Mouse (Mus musculus) liver, embryonic 16.5 days (tissue): Measurements from ENCODE around the gene Stk11. TPM values are rescaled to one million over a fixed set of nuclear protein-coding genes. Genes with fewer than 3 reads are reported as not detected.

Experiments used
- ATAC-seq: fragments of 200-750 bp; cut with Nextera tagmentation; 2 replicates; pipeline ENCODE4 v1.8.0; 2017; ENCODE audit warnings: low read depth, mild to moderate bottlenecking, moderate number of reproducible peaks, moderate library complexity
- H3K27ac ChIP-seq: fragments of 300-500 bp; sonication (generic); 2 replicates; pipeline ENCODE4 v1.5.1; 2014; ENCODE audit warnings: mild to moderate bottlenecking, low read length
- H3K27me3 ChIP-seq: fragments of 300-500 bp; sonication (generic); 2 replicates; pipeline ENCODE4 v1.6.1; 2014; ENCODE audit warnings: low read depth, low read length, mixed read lengths; ENCODE audit not compliant: control insufficient read depth, insufficient read depth
- H3K36me3 ChIP-seq: fragments of 300-500 bp; sonication (generic); 2 replicates; pipeline ENCODE4 v1.6.1; 2014; ENCODE audit warnings: mild to moderate bottlenecking; ENCODE audit not compliant: control insufficient read depth, insufficient read depth
- H3K4me1 ChIP-seq: fragments of 300-500 bp; sonication (generic); 2 replicates; pipeline ENCODE4 v1.6.1; 2014; ENCODE audit warnings: low read depth, low read length, mixed read lengths; ENCODE audit not compliant: control insufficient read depth
- H3K4me2 ChIP-seq: fragments of 300-500 bp; sonication (generic); 2 replicates; pipeline ENCODE4 v1.6.1; 2014; ENCODE audit warnings: low read depth, low read length, mixed read lengths
- H3K4me3 ChIP-seq: fragments of 300-500 bp; sonication (generic); 2 replicates; pipeline ENCODE4 v1.5.1; 2014; ENCODE audit warnings: low read depth, mild to moderate bottlenecking, low read length
- H3K9ac ChIP-seq: fragments of 300-500 bp; sonication (generic); 2 replicates; pipeline ENCODE4 v1.6.1; 2014; ENCODE audit warnings: low read depth, low read length
- H3K9me3 ChIP-seq: fragments of 300-500 bp; sonication (generic); replicated peaks from 2 replicates; pipeline ENCODE4 v1.6.1; 2016; ENCODE audit warnings: low read length; ENCODE audit not compliant: control insufficient read depth
- WGBS: fragments of 180-500 bp; shearing (Covaris S2); extraction: QIAGEN DNeasy Blood & Tissue Kit; methylation state at CpG from one replicate; pipeline ENCODE4 v1.1.7; 2014; ENCODE audit not compliant: insufficient replicate concordance; 5-methylcytosine and 5-hydroxymethylcytosine counted together
- polyA plus RNA-seq: library from polyadenylated mRNA; unstranded; fragments of >200 nt; fragmentation: Nextera tagmentation; extraction: Ambion mirVana; gene quantifications from 2 replicates; pipeline ENCODE4 v1.2.1, GENCODE M21; 2015

Stk11 gene
- polyA plus RNA-seq, 1 experiment from 2014 or later, result 14.4 TPM

DNA sequence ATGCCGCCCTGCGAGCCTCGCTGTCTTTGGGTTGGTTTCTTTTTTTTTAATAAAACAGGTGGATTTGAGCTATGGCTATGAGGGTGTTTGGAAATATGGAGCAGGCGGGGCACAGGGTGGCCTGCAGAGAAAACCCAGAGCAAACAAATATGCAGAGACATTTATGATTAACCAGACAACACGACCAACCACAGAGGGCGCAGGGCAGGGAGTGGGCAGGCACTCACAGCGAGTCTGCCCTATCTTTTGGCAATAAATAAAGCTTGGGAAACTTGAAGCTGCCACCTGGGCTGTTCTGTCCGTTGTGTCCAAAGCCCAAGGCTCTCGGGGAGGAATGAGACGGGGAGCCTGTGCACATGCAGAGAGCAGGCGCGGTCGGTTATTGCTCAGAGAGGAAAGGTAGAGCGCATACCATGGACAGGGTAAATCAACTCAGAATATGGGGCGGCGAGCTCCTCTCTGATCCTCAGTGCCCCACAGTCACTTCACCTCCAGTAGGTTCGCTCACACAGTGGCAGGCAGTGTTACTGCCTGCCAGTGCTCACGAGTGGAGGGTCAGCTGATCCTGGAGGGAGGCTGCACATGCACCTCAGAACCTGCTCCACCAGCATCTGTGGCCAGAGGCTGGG, 14.9 kb downstream of the Stk11 start:
- peaks cover 28% of the 10 kb centered on the region for H3K4me1 ChIP-seq

GRCm38 (mm10) chr10:80131316-80131951, 15.8 kb downstream of the Stk11 start:
- no peaks in the 10 kb centered on the region for H3K9me3 ChIP-seq
- no peak for ATAC-seq
- H3K27ac ChIP-seq, result no peak overlapping the region
- 33% methylated on average over 55 of the region's 55 CpGs for WGBS
- no peak overlapping the region for H3K9ac ChIP-seq
- peaks cover 19% of the 10 kb centered on the region for H3K4me1 ChIP-seq
- H3K36me3 ChIP-seq, result peaks cover 46% of the 10 kb centered on the region
- H3K4me3 ChIP-seq, result no peak overlapping the region
- H3K27me3 ChIP-seq, result peaks cover 15% of the 10 kb centered on the region
- H3K4me2 ChIP-seq, result 0 out of 2 replicates have a peak overlapping the region, but pooled peaks have one; percentile 13

More for the DNA sequence above, 14.9 kb downstream of the Stk11 start:
- Histone ChIP-seq H3K36me3 (peaks cover 55% of the 10 kb centered on the region), H3K27me3 (peaks cover 5% of the 10 kb centered on the region), H3K9me3 (no peaks in the 10 kb centered on the region), H3K27ac (peak overlapping the region; percentile 50; the same call in 1 of the 2 replicates), H3K4me3 (no peak overlapping the region), H3K4me2 (no peak overlapping the region), H3K9ac (no peak overlapping the region)
- 78% methylated on average over 18 of the region's 18 CpGs for WGBS
- peak; percentile 38 for ATAC-seq

- WGBS, result 59% methylated on average over 27 of the region's 27 CpGs
Observed at GRCm38 (mm10) chr10:80131952-80132350, 16.3 kb downstream of the Stk11 start.

DNA sequence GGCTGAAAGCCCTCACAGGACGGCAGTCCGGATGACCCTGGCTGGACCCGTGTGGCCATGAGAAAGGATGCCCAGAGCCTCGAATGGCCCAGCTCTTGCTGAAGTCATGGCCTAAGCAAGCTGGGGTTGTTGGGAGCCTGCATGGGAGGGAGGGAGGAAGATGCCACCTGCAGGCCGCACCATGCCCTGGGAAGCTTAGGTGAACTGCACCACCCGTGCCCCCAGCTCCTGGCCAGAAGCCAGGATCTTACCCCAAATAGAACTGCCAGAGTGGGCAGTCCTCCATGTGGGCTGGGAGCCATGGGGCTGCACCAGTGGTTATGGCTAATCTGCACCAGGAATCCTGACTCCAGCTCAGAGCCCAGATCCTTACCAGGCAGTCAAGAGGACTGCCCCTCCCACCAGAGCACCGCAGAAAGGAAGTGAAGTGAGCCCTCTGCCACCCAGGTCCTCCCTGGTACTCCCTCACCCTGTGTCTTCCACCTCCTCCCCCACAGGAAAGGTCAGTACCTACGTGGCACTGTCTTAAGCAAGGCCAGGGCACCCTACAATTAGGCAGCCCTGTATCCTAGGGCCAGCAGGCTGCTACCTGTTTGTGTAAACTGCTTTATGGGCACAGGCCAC, 17.7 kb downstream of the Stk11 start:
- WGBS, result 59% methylated on average over 8 of the region's 8 CpGs

More at GRCm38 (mm10) chr10:80131952-80132350, 16.3 kb downstream of the Stk11 start:
- no peak for ATAC-seq
- Histone ChIP-seq H3K36me3 (peaks cover 41% of the 10 kb centered on the region), H3K4me3 (no peak overlapping the region), H3K9me3 (no peaks in the 10 kb centered on the region), H3K27me3 (peaks cover 20% of the 10 kb centered on the region), H3K9ac (no peak overlapping the region), H3K4me1 (peaks cover 18% of the 10 kb centered on the region), H3K27ac (no peak overlapping the region), H3K4me2 (no peak overlapping the region)

GRCm38 (mm10) chr10:80134421-80134820, 18.8 kb downstream of the Stk11 start:
- Histone ChIP-seq H3K9ac (no peak overlapping the region), H3K27me3 (peaks cover 44% of the 10 kb centered on the region), H3K27ac (no peak overlapping the region), H3K9me3 (no peaks in the 10 kb centered on the region), H3K4me3 (no peak overlapping the region), H3K4me2 (no peak overlapping the region), H3K4me1 (peaks cover 39% of the 10 kb centered on the region), H3K36me3 (peaks cover 17% of the 10 kb centered on the region)
- no peak for ATAC-seq
- WGBS, result 83% methylated on average over 9 of the region's 9 CpGs

More for the DNA sequence above, 17.7 kb downstream of the Stk11 start:
- no peak for ATAC-seq
- peaks cover 34% of the 10 kb centered on the region for H3K27me3 ChIP-seq
- H3K27ac ChIP-seq, result no peak overlapping the region
- peaks cover 28% of the 10 kb centered on the region for H3K4me1 ChIP-seq
- no peak overlapping the region for H3K4me3 ChIP-seq
- H3K36me3 ChIP-seq, result peaks cover 27% of the 10 kb centered on the region
- H3K9ac ChIP-seq, result no peak overlapping the region
- H3K9me3 ChIP-seq, result no peaks in the 10 kb centered on the region
- H3K4me2 ChIP-seq, result no peak overlapping the region

- Histone ChIP-seq H3K27ac (no peak overlapping the region), H3K9me3 (no peaks in the 10 kb centered on the region), H3K4me1 (peaks cover 43% of the 10 kb centered on the region), H3K4me2 (no peak overlapping the region), H3K36me3 (peaks cover 10% of the 10 kb centered on the region), H3K27me3 (peaks cover 51% of the 10 kb centered on the region), H3K9ac (no peak overlapping the region), H3K4me3 (no peak overlapping the region)
- 82% methylated on average over 10 of the region's 10 CpGs for WGBS
- ATAC-seq, result no peak
Observed at GRCm38 (mm10) chr10:80135161-80135560, 19.6 kb downstream of the Stk11 start.

DNA sequence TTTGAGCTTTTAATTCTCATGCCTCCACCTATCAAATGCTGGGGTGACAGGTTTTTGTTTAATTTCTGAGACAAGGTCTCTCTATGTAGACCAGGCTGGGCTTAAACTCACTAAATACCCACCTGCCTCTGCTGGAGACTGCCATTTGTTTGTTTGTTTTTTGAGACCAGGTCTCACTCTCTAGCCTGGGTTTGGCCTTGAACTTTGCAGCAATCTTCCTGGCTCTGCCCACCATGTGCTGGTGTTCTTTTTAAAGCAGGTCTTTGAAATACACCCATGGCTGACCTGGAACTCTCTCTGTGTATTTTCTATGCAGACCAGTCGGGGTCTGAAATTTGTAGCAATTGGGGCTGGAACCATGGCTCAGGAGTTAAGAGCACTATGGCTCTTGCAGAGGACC, 20.0 kb downstream of the Stk11 start:
- ATAC-seq, result no peak
- Histone ChIP-seq H3K9ac (no peak overlapping the region), H3K27me3 (peaks cover 54% of the 10 kb centered on the region), H3K9me3 (no peaks in the 10 kb centered on the region), H3K36me3 (peaks cover 6% of the 10 kb centered on the region), H3K4me2 (no peak overlapping the region), H3K4me1 (peaks cover 45% of the 10 kb centered on the region), H3K27ac (no peak overlapping the region), H3K4me3 (no peak overlapping the region)
- 68% methylated on average over 1 of the region's 1 CpGs for WGBS

- Histone ChIP-seq H3K27me3 (peaks cover 54% of the 10 kb centered on the region), H3K36me3 (no peaks in the 10 kb centered on the region; the same call in 1 of the 2 replicates), H3K4me1 (peaks cover 46% of the 10 kb centered on the region), H3K27ac (no peak overlapping the region), H3K4me2 (peak overlapping the region; percentile 93), H3K9ac (no peak overlapping the region), H3K4me3 (peak overlapping the region; percentile 26), H3K9me3 (no peaks in the 10 kb centered on the region)
- WGBS, result 24% methylated on average over 48 of the region's 49 CpGs
- ATAC-seq, result no peak
Observed at GRCm38 (mm10) chr10:80136179-80136951, 20.8 kb downstream of the Stk11 start.
